Mouse (Mus musculus) megakaryocyte, adult 5-6 weeks (primary cell): Measurements from ENCODE around the gene Gps2. TPM values are rescaled to one million over a fixed set of nuclear protein-coding genes. Genes with fewer than 3 reads are reported as not detected.
"Not testable (repeated sequence)": the region's sequence is repeated elsewhere in the genome, so short reads cannot be mapped to it uniquely, and the experiment has no call there.

Experiments
- ATAC-seq: 2 replicates; pipeline ENCODE4 v1.8.0; 2016; ENCODE audit warnings: mild to moderate bottlenecking, inconsistent platforms; ENCODE audit not compliant: poor library complexity, severe bottlenecking
- total RNA-seq, 2 experiments: library from RNA; stranded (forward) in 1 of 2; stranded (reverse) in 1 of 2; fragments of 153-499, 151-499 nt in 1 of 2; fragments of 221-1000, 200-1000 nt in 1 of 2; gene quantifications; 2 replicates each; pipeline versions ENCODE4 v1.2.3 to v1.2.4; 2015 to 2017

Gps2 gene
- total RNA-seq, 2 experiments from 2014 or later = 64.9 to 140 TPM

DNA sequence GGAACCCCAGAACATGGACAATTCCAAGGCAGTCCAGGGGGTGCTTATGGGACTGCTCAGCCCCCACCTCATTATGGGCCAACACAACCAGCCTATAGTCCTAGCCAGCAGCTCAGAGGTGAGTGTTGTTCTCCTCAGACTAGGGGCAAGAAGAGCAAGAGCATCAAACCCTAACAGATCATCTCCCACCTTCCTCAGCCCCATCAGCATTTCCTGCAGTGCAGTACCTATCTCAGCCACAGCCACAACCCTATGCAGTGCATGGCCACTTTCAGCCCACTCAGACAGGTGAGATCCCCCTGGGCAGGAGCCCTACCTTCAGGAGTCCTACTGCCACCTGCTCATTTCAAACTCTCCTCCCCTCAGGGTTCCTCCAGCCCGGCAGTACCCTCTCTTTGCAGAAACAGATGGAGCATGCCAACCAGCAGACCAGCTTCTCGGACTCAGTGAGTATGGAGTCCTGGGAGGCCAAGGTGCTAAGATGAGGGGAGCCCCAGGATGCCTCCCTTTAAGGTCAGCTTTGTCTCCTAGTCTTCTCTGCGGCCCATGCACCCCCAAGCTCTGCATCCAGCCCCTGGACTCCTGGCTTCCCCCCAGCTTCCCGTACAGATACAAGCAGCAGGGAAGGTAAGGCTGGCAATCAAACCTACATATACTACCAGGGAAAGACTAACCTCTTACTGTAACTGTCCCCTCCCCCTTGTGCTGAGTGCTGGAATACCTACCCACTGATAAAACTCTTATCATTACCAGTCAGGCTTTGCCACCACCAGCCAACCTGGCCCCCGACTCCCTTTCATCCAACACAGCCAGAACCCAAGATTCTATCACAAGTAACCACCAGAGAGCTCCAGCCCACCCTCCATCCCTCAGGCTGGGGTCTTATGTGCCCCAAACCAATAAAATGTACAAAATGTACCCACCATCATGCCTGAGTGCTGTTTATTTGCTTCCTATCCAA lies 2.3 kb downstream of the Gps2 start:
- no peak for ATAC-seq

- ATAC-seq = not testable (repeated sequence)
These were observed 3.1 kb downstream of the Gps2 start for GRCm38 (mm10) chr11:69916652-69917378.

- no peak for ATAC-seq
These were observed 3.8 kb downstream of the Gps2 start for GRCm38 (mm10) chr11:69917379-69917948.

- ATAC-seq = no peak
These were observed 4.4 kb downstream of the Gps2 start for GRCm38 (mm10) chr11:69918118-69918517.

- ATAC-seq = no peak
These were observed 5.4 kb downstream of the Gps2 start for GRCm38 (mm10) chr11:69919053-69919452.

DNA sequence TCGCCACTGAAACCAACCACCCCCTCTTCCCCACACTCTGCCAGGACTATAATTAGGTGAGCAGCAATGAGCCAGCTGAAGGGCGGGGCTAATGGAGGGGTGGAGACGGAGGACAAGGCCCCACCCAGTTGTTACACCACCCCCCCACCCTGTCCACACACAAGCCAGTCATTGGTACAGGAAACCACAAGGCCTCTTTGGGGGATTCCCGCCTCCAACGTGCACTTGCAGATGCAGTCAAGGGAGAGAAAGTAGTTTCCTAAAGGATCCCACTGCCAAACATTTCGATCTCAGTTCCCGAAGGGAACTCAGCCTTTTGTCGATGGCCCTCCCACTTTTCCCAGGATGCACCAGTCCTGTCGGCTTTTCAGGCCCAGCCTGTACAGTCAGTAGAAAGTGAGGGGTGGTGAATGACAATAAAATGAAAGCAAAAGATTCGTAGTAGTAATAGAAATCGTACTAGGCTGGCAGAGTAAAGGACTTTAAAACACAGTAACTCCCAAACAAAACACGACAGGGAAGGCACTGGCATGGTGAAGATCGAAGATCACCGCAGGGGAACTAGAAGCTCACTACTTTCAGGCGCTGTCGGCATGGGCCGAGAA lies 6.1 kb downstream of the Gps2 start:
- ATAC-seq = peak; percentile 53

- ATAC-seq = peak; percentile 1; the same call in 1 of the 2 replicates
These were observed 6.8 kb downstream of the Gps2 start for GRCm38 (mm10) chr11:69920266-69921031.

DNA sequence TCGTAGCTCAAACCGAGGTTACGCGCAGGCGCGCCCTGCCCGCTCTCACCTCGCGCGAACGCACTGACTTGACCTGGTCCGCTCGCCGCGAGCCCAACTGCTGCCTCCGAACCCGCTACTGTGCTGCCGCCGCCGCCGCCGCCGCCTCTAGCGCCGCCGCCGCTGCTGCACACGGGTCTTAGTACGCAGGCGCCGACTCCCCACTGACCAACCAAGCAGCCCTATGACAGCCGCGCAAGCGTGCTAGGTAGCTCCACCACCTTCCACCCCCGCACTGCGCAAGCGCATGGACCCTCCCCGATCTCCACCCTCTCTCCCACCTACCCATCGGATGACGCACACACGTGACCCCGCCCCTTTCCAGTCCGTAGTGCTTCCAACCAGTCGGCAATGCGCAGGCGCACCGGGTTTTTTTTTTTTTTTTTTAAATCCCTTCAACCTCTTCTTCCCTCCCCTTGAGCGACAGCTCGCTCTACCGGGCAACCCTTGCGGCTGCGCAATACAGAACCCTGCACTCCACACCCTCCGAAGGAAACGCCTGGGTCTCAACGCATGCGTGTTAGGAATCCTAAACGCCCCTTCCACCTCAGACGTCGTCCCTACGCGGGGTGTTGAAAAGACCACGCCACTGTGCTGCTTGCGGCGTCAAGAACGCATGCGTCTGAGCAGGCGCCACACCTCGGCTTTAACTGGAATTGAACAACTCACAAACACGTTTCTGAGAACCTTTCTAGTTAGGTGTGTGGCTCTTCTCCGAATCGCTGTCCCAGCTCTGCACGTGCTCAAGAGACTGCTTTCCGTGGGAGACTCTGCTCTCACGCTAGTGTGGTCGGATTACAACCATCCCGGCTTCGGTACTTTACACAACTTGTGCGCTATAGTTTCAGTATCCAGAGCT lies 7.7 kb downstream of the Gps2 start, which contains the start of gene Eif5a:
TSS of gene Eif5a (minus strand) at position 845 of the 898 bp plus-strand sequence.
- ATAC-seq = peak; percentile 80

- no peak for ATAC-seq
These were observed 8.5 kb downstream of the Gps2 start for GRCm38 (mm10) chr11:69922012-69922756.

DNA sequence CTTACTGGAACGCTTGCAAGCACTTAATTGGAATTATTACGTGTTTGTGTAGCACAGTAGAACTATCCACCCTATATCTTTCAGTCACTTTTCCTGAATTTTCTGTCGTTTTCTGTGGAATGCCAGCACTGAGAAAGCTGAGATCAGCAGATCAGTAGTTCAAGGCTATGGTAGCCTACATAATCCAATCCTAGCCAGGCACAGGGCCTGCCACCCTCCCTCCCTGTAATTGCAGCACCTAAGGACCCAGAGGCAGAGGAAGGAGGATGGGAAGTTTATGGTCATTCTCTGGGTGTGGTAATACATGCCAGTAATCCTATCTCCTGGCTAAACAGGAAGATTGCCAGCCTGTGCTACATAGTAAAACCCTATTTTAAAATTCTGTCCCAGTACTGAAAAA lies 9.1 kb downstream of the Gps2 start:
- no peak for ATAC-seq

GRCm38 (mm10) chr11:69927501-69927900 lies 13.8 kb downstream of the Gps2 start:
- no peak for ATAC-seq

- ATAC-seq = no peak
These were observed 16.0 kb downstream of the Gps2 start for GRCm38 (mm10) chr11:69929712-69930111.

DNA sequence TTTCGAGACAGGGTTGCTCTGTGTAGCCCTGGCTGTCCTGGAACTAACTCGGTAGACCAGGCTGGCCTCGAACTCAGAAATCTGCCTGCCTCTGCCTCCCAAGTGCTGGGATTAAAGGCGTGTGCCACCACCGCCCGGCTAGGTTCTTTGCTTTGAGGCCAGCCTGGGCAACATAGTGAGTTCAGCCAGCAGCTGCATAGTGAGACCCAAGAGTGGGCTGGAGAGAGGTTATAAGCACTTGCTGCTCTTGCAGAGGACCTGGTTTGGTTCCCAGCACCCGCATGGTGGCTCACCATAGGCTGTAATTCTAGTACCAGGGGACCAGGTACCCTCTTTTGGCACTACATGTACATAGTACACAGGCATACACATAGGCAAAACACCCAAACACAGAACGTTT lies 16.5 kb downstream of the Gps2 start:
- ATAC-seq = not testable (repeated sequence)

DNA sequence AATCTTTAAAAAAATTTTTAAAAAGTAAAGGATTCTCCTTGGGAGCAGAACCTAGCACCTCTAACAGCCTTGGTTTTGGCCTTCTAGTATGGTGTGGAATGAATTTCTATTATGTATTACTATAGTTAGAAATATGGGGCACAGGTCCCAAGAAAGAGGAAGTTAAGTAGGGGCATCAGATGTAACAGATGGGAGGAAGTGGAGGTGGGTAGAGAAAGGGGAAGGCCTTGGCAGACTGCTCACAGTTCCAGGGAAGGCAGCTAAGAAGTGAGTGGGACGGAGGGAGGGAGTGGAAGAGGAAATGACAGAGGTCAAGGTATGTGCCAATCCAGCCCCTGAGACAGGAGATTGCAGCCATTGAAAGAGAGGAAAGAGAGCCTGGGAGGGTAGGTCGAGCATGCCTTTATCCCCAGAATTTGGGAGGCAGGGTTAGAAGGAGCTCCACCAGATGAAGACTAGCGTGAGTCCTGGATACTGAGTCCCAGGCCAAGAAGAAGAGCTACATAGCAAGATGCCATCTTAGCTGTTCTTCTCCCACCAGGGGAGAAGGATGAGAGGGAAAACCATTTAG lies 17.4 kb downstream of the Gps2 start:
- peak; percentile 92 for ATAC-seq

DNA sequence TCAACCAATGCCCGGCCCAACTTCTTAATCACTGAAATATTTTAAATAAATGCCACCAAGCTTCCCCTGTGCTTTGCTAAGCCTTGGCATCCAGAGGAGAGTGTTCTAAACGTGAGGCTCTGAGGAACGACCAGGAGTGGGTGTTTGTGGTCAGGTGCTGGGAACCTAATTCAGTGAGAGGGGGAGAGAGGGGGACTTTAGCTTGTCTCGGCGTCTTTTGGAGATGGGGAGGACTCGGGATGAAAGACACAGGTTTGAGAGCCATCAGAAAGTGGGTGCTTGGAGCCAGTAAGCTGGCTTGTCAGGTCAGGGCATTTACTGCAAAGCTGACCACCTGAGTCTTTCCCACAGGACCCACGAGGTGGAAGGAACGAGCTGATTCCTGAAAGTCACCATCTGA lies 18.1 kb downstream of the Gps2 start:
- no peak for ATAC-seq

GRCm38 (mm10) chr11:69932254-69932653 lies 18.6 kb downstream of the Gps2 start:
- no peak for ATAC-seq

DNA sequence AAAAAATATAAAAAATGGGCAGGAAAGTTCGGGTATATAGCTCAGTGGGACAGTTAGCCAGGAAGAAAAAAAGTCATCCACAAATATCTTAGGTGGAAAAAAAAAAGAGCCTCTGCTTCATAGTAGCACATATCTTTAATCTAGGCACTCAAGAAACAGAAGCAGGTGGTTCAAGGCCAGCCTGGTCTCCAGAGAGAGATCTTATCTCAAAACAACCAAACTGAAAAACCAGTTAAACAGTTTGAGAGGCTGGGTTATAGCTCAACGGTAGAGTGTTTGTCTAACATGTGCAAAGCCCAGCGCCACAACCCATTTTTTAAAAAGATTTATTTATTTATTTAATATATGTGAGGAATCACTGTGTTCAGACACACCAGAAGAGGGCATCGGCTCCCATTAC lies 19.4 kb downstream of the Gps2 start:
- no peak for ATAC-seq

DNA sequence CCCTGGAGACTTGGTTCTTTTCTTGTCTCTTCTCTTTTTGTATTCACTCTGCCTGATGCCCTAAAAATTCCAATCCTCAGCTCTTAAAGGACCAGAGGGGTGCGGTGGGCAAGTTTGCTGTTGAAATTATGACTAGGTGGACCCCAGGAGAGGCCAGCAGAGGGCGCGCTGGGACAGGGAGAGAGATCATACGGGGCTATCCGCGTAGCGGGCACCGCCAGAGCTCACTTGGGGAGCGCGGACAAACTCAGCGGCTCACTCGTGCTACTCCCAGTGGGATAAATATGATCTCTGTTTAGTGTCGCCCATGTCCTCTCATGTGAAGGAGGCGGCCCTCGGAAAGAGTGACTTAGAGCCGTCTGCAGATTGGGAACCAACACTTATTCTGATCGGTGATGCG lies 20.5 kb downstream of the Gps2 start:
- ATAC-seq = peak; percentile 66
